Mouse (Mus musculus) liver, embryonic 14.5 days (tissue): ENCODE data around the gene Urb2.

Source experiments
- CTCF ChIP-seq: IDR thresholded peaks from 2 replicates; pipeline ENCODE4 v1.5.1; 2016; ENCODE audit warnings: antibody characterized with exemption, low read depth, control low read depth
- EP300 ChIP-seq: IDR thresholded peaks from 2 replicates; pipeline ENCODE4 v1.6.1; 2016; ENCODE audit warnings: antibody characterized with exemption, low read depth

GRCm38 (mm10) chr8:124021237-124022227 is at the start of gene Urb2, which contains the start of gene Taf5l:
- no peak; the same call in 1 of the 2 replicates for TF ChIP-seq EP300
- TF ChIP-seq CTCF: no peak
